Mouse (Mus musculus) forebrain, postnatal 0 days (tissue): Measurements from ENCODE around the gene Tmem255b. TPM values are rescaled to one million over a fixed set of nuclear protein-coding genes. Genes with fewer than 3 reads are reported as not detected.

Source experiments
- ATAC-seq: fragments of 200-750 bp; cut with Nextera tagmentation; 2 replicates; pipeline ENCODE4 v1.8.0; 2017; ENCODE audit warnings: mild to moderate bottlenecking, moderate library complexity
- DNase-seq: peaks from one replicate; pipeline ENCODE4 v3.0.0-alpha.2; 2015
- H3K27ac ChIP-seq: fragments of 300-500 bp; sonication (generic); 2 replicates; pipeline ENCODE4 v1.5.1; 2014; ENCODE audit warnings: low read depth, mild to moderate bottlenecking, antibody characterized with exemption, low read length, moderate library complexity, mixed read lengths
- H3K27me3 ChIP-seq: fragments of 300-500 bp; sonication (generic); 2 replicates; pipeline ENCODE4 v1.6.1; 2014; ENCODE audit warnings: mild to moderate bottlenecking, low read length, mixed read lengths; ENCODE audit not compliant: insufficient read depth
- H3K36me3 ChIP-seq: fragments of 300-500 bp; sonication (generic); 2 replicates; pipeline ENCODE4 v1.6.1; 2014; ENCODE audit warnings: mild to moderate bottlenecking, moderate library complexity; ENCODE audit not compliant: insufficient read depth
- H3K4me1 ChIP-seq: fragments of 300-500 bp; sonication (generic); 2 replicates; pipeline ENCODE4 v1.6.1; 2014; ENCODE audit warnings: antibody characterized with exemption; ENCODE audit not compliant: insufficient read depth
- H3K4me2 ChIP-seq: fragments of 300-500 bp; sonication (generic); 2 replicates; pipeline ENCODE4 v1.6.1; 2014; ENCODE audit warnings: low read depth, mild to moderate bottlenecking, moderate library complexity
- H3K4me3 ChIP-seq: fragments of 300-500 bp; sonication (generic); 2 replicates; pipeline ENCODE4 v1.5.1; 2014; ENCODE audit warnings: low read depth, low read length, mixed read lengths
- H3K9ac ChIP-seq: fragments of 300-500 bp; sonication (generic); 2 replicates; pipeline ENCODE4 v1.6.1; 2014; ENCODE audit warnings: mild to moderate bottlenecking
- H3K9me3 ChIP-seq: fragments of 300-500 bp; sonication (generic); 2 replicates; pipeline ENCODE4 v1.6.1; 2016; ENCODE audit warnings: low read length
- CTCF ChIP-seq: sonication (generic); IDR thresholded peaks from 2 replicates; pipeline ENCODE4 v1.5.1; 2016; ENCODE audit warnings: antibody characterized with exemption, control low read depth, low read depth
- WGBS: fragments of 180-500 bp; shearing (Covaris S2); extraction: QIAGEN DNeasy Blood & Tissue Kit; methylation state at CpG from one replicate; pipeline ENCODE4 v1.1.7; 2014; 5-methylcytosine and 5-hydroxymethylcytosine counted together
- polyA plus RNA-seq: library from polyadenylated mRNA; unstranded; fragments of >200 nt; fragmentation: Nextera tagmentation; extraction: Ambion mirVana; gene quantifications from 2 replicates; pipeline ENCODE4 v1.2.1, GENCODE M21; 2015
- total RNA-seq: library from RNA; depleted of rRNA; stranded (reverse); fragments of >200 nt; gene quantifications from 2 replicates; pipeline ENCODE4 v1.2.3, GENCODE M21; 2014; rRNA removed

Gene Tmem255b
- total RNA-seq (1.0 and 1.2 TPM in 2 replicates), polyA plus RNA-seq (1.3 and 1.6 TPM in 2 replicates)

DNA sequence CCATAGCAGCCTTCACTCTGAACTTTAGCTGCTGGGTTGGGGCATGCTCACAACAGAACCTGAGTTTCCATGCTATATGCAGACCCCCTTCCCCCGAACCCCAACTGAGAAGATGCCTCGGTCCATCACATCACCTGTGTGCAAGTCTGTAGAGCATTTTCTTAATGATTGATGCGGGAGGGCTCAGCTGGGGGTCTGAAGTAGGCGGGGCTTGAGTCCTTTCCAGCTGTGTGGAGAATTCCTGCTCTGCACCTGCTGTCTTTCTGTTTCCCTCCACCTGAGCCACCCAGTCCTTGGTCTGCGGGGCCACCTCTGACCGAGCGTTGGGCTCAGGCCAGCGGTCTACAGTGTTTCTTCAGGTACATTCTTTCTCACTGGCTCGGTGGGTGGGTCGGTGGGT is at the start of gene Tmem255b:
Gene Tmem255b, plus strand, starts transcription at position 301 of the 400 bp plus-strand sequence.
- H3K4me3 ChIP-seq, result no peak within 1 kb of the TSS
- H3K9ac ChIP-seq, result no peak within 1 kb of the TSS
- no peak within 1 kb of the TSS for H3K27ac ChIP-seq
- no peaks in the 10 kb centered on the region for H3K36me3 ChIP-seq
- DNase-seq (no peak), ATAC-seq (no peak)
- H3K4me1 ChIP-seq, result no peaks in the 10 kb centered on the region
- no peak for TF ChIP-seq CTCF
- 14% methylated on average over 10 of the region's 10 CpGs for WGBS
- H3K4me2 ChIP-seq, result no peak within 1 kb of the TSS
- H3K9me3 ChIP-seq, result no peaks in the 10 kb centered on the region
- H3K27me3 ChIP-seq, result peaks cover 25% of the 10 kb centered on the region

DNA sequence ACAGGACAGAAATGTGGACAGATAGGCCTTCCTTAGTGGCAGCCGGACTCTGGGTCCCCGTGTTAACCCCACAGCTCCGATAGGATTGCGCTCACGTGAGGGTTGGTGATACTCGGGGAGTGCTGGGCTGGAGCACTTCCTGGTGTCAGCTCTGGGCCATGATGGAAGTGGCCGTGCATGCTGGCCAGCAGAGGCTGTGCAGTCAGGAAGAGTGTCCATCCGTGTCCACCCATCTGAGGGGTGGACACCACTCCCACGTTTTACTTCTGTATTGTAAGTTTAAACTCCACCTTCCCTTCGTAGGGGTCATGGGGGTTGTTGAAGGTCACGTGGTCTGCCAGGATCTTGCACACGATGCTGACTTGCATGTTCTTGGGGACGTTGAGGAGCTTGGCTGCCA is 48.6 kb upstream of the Tmem255b start:
- Histone ChIP-seq H3K4me1 (no peaks in the 10 kb centered on the region), H3K4me3 (no peak overlapping the region), H3K27ac (no peak overlapping the region), H3K36me3 (no peaks in the 10 kb centered on the region), H3K9me3 (no peaks in the 10 kb centered on the region), H3K9ac (no peak overlapping the region), H3K4me2 (no peak overlapping the region), H3K27me3 (no peaks in the 10 kb centered on the region)
- WGBS, result 81% methylated on average over 13 of the region's 13 CpGs
- no peak for TF ChIP-seq CTCF
- DNase-seq (no peak), ATAC-seq (no peak)

DNA sequence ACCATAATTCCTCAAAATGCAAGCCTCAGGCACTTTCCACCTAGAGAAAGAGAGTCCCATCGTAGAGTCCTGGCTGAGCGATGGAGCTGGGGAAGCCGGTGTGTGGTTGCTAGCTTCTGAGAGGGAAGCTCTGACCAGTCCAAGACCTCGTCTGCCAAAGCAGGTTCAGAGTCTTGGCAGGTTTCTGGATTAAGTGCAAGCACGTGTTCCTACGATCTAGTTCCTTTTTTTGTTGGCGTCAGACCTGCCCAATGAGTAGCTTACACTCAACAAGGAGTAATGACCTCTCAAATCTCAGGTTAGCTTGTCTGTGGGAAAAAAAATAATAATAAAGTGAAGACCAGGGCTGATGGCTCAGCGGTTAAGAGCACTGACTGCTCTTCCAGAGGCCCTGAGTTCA is 47.3 kb upstream of the Tmem255b start:
- H3K9ac ChIP-seq, result no peak overlapping the region
- no peak for TF ChIP-seq CTCF
- H3K36me3 ChIP-seq, result no peaks in the 10 kb centered on the region
- no peaks in the 10 kb centered on the region for H3K4me1 ChIP-seq
- 85% methylated on average over 8 of the region's 8 CpGs for WGBS
- no peak overlapping the region for H3K4me3 ChIP-seq
- no peak overlapping the region for H3K27ac ChIP-seq
- H3K4me2 ChIP-seq, result no peak overlapping the region
- no peaks in the 10 kb centered on the region for H3K27me3 ChIP-seq
- no peak for ATAC-seq
- DNase-seq, result no peak
- no peaks in the 10 kb centered on the region for H3K9me3 ChIP-seq

DNA sequence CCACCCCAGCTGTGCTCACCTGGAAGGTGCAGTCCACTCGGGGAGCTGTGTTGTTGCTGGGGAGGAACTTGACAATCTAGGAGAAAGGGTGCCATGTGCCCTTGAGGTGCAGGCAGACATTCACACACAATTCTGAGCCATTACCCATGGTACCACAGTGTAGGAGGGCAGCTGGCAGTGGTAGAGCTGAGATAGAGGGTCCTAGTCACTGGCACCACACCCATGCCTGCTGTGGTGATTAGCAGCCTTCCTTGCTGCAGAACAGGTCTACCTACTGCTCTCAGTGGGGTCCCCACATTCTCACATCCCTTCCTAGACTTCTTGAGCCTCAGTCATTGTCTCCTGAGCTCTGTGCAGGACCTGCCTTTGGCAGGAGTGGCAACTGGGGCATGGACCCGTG is 46.2 kb upstream of the Tmem255b start:
- DNase-seq, result no peak
- no peak for ATAC-seq
- H3K27ac ChIP-seq, result no peak overlapping the region
- no peak overlapping the region for H3K4me2 ChIP-seq
- no peaks in the 10 kb centered on the region for H3K27me3 ChIP-seq
- H3K9ac ChIP-seq, result no peak overlapping the region
- H3K36me3 ChIP-seq, result no peaks in the 10 kb centered on the region
- 74% methylated on average over 2 of the region's 2 CpGs for WGBS
- no peaks in the 10 kb centered on the region for H3K4me1 ChIP-seq
- no peaks in the 10 kb centered on the region for H3K9me3 ChIP-seq
- no peak overlapping the region for H3K4me3 ChIP-seq
- no peak for TF ChIP-seq CTCF

DNA sequence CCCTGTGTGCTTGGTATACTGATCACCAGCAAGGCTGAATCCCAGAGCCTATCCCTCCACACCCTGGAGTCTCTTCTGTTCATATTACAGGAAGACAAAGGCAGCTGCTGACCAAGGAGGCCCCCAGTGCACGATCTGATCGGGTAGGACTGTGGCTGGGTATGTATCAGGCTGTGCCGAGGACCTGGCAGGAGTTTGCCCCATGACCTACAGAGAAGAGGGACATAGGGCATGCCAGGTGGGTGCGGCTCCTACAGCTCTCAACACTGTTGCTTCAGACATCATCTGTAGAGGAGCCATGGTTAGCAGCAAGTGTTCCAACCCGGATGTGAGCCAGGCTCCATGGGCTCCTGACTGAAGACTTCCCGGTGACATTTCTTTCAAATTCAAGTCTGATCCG is 41.1 kb upstream of the Tmem255b start:
- DNase-seq (no peak), ATAC-seq (no peak)
- H3K27ac ChIP-seq, result no peak overlapping the region
- 90% methylated on average over 7 of the region's 7 CpGs for WGBS
- no peaks in the 10 kb centered on the region for H3K4me1 ChIP-seq
- no peak for TF ChIP-seq CTCF
- no peak overlapping the region for H3K4me2 ChIP-seq
- no peak overlapping the region for H3K4me3 ChIP-seq
- H3K36me3 ChIP-seq, result no peaks in the 10 kb centered on the region
- H3K9ac ChIP-seq, result no peak overlapping the region
- H3K9me3 ChIP-seq, result no peaks in the 10 kb centered on the region
- no peaks in the 10 kb centered on the region for H3K27me3 ChIP-seq

DNA sequence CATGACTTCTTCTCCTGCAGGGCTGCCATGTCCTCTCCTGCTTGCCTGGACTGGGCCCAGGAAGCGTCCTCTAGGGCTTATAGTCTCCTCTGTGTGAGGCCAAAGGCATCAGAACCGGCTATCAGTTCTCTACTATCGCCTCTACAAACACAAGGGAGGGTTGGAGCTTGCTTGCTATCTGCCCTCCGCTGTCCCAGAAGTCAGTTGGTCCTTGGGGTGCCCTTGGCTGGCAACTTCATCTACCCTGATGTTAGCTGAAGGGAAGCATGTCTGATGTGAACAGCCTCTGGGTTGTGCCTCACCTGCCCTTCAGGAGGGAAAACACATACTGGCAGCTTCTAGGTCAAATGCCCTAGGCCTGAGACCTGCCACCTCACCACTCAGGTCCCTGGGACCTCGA is 38.3 kb upstream of the Tmem255b start, which contains the start of gene Atp4b:
Gene Atp4b, minus strand, starts transcription at position 101 of the 400 bp plus-strand sequence.
- no peak within 1 kb of the TSS for H3K4me2 ChIP-seq
- H3K27ac ChIP-seq, result no peak within 1 kb of the TSS
- H3K9me3 ChIP-seq, result no peaks in the 10 kb centered on the region
- DNase-seq, result no peak
- WGBS, result 85% methylated on average over 5 of the region's 5 CpGs
- no peak for ATAC-seq
- H3K36me3 ChIP-seq, result no peaks in the 10 kb centered on the region
- H3K27me3 ChIP-seq, result no peaks in the 10 kb centered on the region
- H3K4me3 ChIP-seq, result no peak within 1 kb of the TSS
- no peak for TF ChIP-seq CTCF
- H3K4me1 ChIP-seq, result no peaks in the 10 kb centered on the region
- no peak within 1 kb of the TSS for H3K9ac ChIP-seq

GRCm38 (mm10) chr8:13403517-13403916 is 31.5 kb upstream of the Tmem255b start:
- ATAC-seq (no peak), DNase-seq (no peak)
- H3K9me3 ChIP-seq, result no peaks in the 10 kb centered on the region
- H3K9ac ChIP-seq, result no peak overlapping the region
- no peak overlapping the region for H3K27ac ChIP-seq
- H3K27me3 ChIP-seq, result no peaks in the 10 kb centered on the region
- 78% methylated on average over 6 of the region's 6 CpGs for WGBS
- H3K36me3 ChIP-seq, result no peaks in the 10 kb centered on the region
- no peak overlapping the region for H3K4me3 ChIP-seq
- no peak overlapping the region for H3K4me2 ChIP-seq
- TF ChIP-seq CTCF, result no peak
- no peaks in the 10 kb centered on the region for H3K4me1 ChIP-seq
